13 mouse cellular contexts compared by ENCODE assay signal in the genomic region with DNA sequence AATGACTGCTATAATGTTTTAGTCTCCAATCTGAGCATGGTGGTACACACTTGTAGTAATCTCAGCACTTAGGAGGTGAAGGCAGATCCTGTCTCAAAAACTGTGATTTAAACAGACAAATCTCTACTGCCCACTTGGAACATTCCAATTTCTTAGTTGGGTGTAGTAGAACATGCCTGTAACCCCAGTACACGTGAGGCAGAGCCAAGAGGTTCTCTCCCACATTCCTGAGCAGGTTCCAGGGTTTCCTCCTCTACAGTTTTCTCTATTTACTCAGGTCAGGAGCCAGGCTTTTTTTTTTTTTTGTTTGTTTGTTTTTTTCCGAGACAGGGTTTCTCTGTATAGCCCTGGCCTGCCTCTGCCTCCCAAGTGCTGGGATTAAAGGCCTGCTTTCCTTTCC.
"Had no signal": no experiment of that assay in that cellular context is flagged by ENCODE, and none has a peak within 500 bp of the region (broad histone marks: within the 10 kb centered on the region; RNA-seq: fewer than 3 reads in every experiment).

No protein-coding gene starts in this region.

- H3K27ac ChIP-seq: left cerebral cortex, adult 2 months; limb, embryonic 10.5 days; liver, embryonic 13.5 days; lung, embryonic 15.5 days; midbrain, embryonic 13.5 days had no signal

- H3K9ac ChIP-seq: liver, embryonic 13.5 days; lung, embryonic 15.5 days; midbrain, embryonic 13.5 days had no signal

- ATAC-seq: intestine, embryonic 16.5 days; midbrain, embryonic 13.5 days had no signal

- H3K4me2 ChIP-seq: liver, embryonic 13.5 days; lung, embryonic 15.5 days; midbrain, embryonic 13.5 days had no signal

- H3K4me3 ChIP-seq: left cerebral cortex, adult 2 months; limb, embryonic 10.5 days; liver, embryonic 13.5 days; lung, embryonic 15.5 days; midbrain, embryonic 13.5 days had no signal

- DNase-seq: kidney, adult 8-10 months; kidney, postnatal 25 days; liver, embryonic 13.5 days; right cerebral cortex, adult 18-20 months; right cerebral cortex, postnatal 4 days; spleen, adult 18-20 months; thymus, adult 2 months; thymus, postnatal 25 days had no signal

- H3K27me3 ChIP-seq: lung, embryonic 15.5 days; midbrain, embryonic 13.5 days had no signal

- H3K9me3 ChIP-seq: limb, embryonic 10.5 days; liver, embryonic 13.5 days; lung, embryonic 15.5 days; midbrain, embryonic 13.5 days had no signal
